Comparison of ENCODE assay signal across 11 mouse cellular contexts in the genomic region with DNA sequence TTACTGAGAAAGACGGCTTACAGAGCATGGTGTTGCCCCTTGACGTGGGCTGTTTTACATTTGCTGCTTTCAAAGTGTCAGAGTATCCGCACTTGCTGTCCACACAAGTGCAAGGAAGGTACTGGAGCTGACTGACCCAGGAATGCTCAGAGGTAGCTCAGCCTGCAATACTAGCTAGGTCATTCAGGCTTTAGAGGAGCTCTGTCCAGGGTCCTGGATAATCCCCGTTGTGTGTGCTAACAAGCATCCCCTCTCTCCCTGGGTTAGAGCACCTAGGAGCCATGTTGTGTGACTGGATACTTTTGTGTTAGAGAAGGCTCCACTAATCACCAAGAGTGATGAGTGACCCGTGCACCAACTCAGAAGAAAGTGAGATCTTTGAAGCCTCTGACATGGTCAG.
DNase-seq lines count a peak whose midpoint lies in the region; ATAC-seq and TF ChIP-seq lines count a peak whose summit lies in the region.
"Had no signal": no experiment of that assay in that cellular context is flagged by ENCODE, and none has a peak within 500 bp of the region (broad histone marks: within the 10 kb centered on the region; RNA-seq: fewer than 3 reads in every experiment).

No protein-coding gene starts in this region.

- TF ChIP-seq EP300 in heart, postnatal 0 days (IDR thresholded peaks at IDR 0.05; ENCODE audit: low read depth), result no peak
- no peak for TF ChIP-seq EP300 in heart, adult 2 months (IDR thresholded peaks at IDR 0.05; ENCODE audit: insufficient read depth, low read depth, low read length)

- H3K9me3 ChIP-seq in heart, postnatal 0 days (replicated peaks; ENCODE audit: control insufficient read depth, low read length), result no peaks in the 10 kb centered on the region
- no peaks in the 10 kb centered on the region for H3K9me3 ChIP-seq in midbrain, embryonic 10.5 days (replicated peaks)
- H3K9me3 ChIP-seq in midbrain, postnatal 0 days (ENCODE audit: low read length), result no peaks in the 10 kb centered on the region
- H3K9me3 ChIP-seq in neural tube, embryonic 11.5 days (ENCODE audit: control insufficient read depth, low read length), result no peaks in the 10 kb centered on the region

- intact Hi-C loops in heart, adult 2 months (cut with DNase I), result no loop called here

- H3K79me2 ChIP-seq in heart, adult 2 months (replicated peaks; ENCODE audit: control insufficient read depth, insufficient read depth, low read length), result no peaks in the 10 kb centered on the region

- TF ChIP-seq CTCF in heart, postnatal 0 days (IDR thresholded peaks at IDR 0.05; ENCODE audit: low read depth), result no peak
- no peak for TF ChIP-seq CTCF in heart, adult 2 months (IDR thresholded peaks at IDR 0.05)
- no peak for TF ChIP-seq CTCF in midbrain, postnatal 0 days (IDR thresholded peaks at IDR 0.05)
- no peak for TF ChIP-seq CTCF in thymus, adult 2 months (IDR thresholded peaks at IDR 0.05; ENCODE audit: borderline replicate concordance, control insufficient read depth, extremely low read depth, insufficient read depth, low read length, poor library complexity)

- no peak overlapping the region for H3K4me2 ChIP-seq in heart, postnatal 0 days (ENCODE audit: low read depth, low read length)
- H3K4me2 ChIP-seq in midbrain, postnatal 0 days (ENCODE audit: low read depth, low read length, poor library complexity, severe bottlenecking), result no peak overlapping the region
- H3K4me2 ChIP-seq in neural tube, embryonic 11.5 days (ENCODE audit: low read depth), result no peak overlapping the region

- H3K27ac ChIP-seq in heart, postnatal 0 days (ENCODE audit: low read depth), result no peak overlapping the region
- no peak overlapping the region for H3K27ac ChIP-seq in heart, adult 2 months
- H3K27ac ChIP-seq in midbrain, embryonic 10.5 days (replicated peaks), result no peak overlapping the region
- H3K27ac ChIP-seq in midbrain, postnatal 0 days (ENCODE audit: low read depth, low read length), result no peak overlapping the region
- no peak overlapping the region for H3K27ac ChIP-seq in neural tube, embryonic 11.5 days (ENCODE audit: low read depth, low read length)
- no peak overlapping the region for H3K27ac ChIP-seq in thymus, adult 2 months (ENCODE audit: control insufficient read depth, insufficient read depth, low read length)

- H3K27me3 ChIP-seq in heart, postnatal 0 days (ENCODE audit: control insufficient read depth, insufficient read depth, low read length), result no peaks in the 10 kb centered on the region
- H3K27me3 ChIP-seq in heart, adult 2 months (ENCODE audit: control insufficient read depth, insufficient read depth, low read length), result no peaks in the 10 kb centered on the region
- no peaks in the 10 kb centered on the region for H3K27me3 ChIP-seq in midbrain, embryonic 10.5 days (ENCODE audit: low read depth, poor library complexity, severe bottlenecking)
- H3K27me3 ChIP-seq in midbrain, postnatal 0 days (ENCODE audit: insufficient read depth, low read length), result no peaks in the 10 kb centered on the region
- H3K27me3 ChIP-seq in neural tube, embryonic 11.5 days (ENCODE audit: control insufficient read depth, insufficient read depth, low read length), result no peaks in the 10 kb centered on the region
- no peaks in the 10 kb centered on the region for H3K27me3 ChIP-seq in thymus, adult 2 months (ENCODE audit: control insufficient read depth, insufficient read depth, low read length)

- H3K4me1 ChIP-seq in heart, postnatal 0 days (ENCODE audit: control insufficient read depth, insufficient read depth), result no peaks in the 10 kb centered on the region
- H3K4me1 ChIP-seq in heart, adult 2 months (ENCODE audit: control insufficient read depth, insufficient read depth, low read length), result no peaks in the 10 kb centered on the region
- H3K4me1 ChIP-seq in midbrain, embryonic 10.5 days, result no peaks in the 10 kb centered on the region
- H3K4me1 ChIP-seq in midbrain, postnatal 0 days (ENCODE audit: insufficient read depth, low read length), result no peaks in the 10 kb centered on the region
- H3K4me1 ChIP-seq in neural tube, embryonic 11.5 days (ENCODE audit: control insufficient read depth, insufficient read depth, low read length), result no peaks in the 10 kb centered on the region
- H3K4me1 ChIP-seq in thymus, adult 2 months (replicated peaks; ENCODE audit: control insufficient read depth, insufficient read depth, low read length), result peaks cover 9% of the 10 kb centered on the region

- DNase-seq in heart, postnatal 0 days (ENCODE audit: low spot score), result peak; percentile 32
- DNase-seq in heart, adult 2 months, result no peak
- peak; percentile 22 for DNase-seq in midbrain, embryonic 10.5 days (ENCODE audit: low spot score)
- no peak for DNase-seq in midbrain, postnatal 0 days (ENCODE audit: low spot score)
- DNase-seq in embryo, embryonic 10 days (ENCODE audit: low spot score), result peak; percentile 73
- DNase-seq in neural tube, embryonic 11.5 days (ENCODE audit: low spot score), result peak; percentile 32
- no peak for DNase-seq in right cerebral cortex, postnatal 36 days (ENCODE audit: low spot score in 2 of 2)
- DNase-seq in thymus, adult 2 months, result no peak
- DNase-seq: cerebellum, postnatal 36 days; thymus, postnatal 14 days had no signal

- no peak overlapping the region for H3K4me3 ChIP-seq in heart, postnatal 0 days (ENCODE audit: low read depth, low read length)
- H3K4me3 ChIP-seq in heart, adult 2 months, result no peak overlapping the region
- H3K4me3 ChIP-seq in midbrain, embryonic 10.5 days, result no peak overlapping the region
- no peak overlapping the region for H3K4me3 ChIP-seq in midbrain, postnatal 0 days (ENCODE audit: low read depth, low read length)
- H3K4me3 ChIP-seq in neural tube, embryonic 11.5 days (ENCODE audit: low read depth, low read length), result no peak overlapping the region
- no peak overlapping the region for H3K4me3 ChIP-seq in thymus, adult 2 months (ENCODE audit: control insufficient read depth, insufficient read depth, low read length)

- H3K36me3 ChIP-seq in heart, postnatal 0 days (replicated peaks; ENCODE audit: control insufficient read depth, insufficient read depth, low read length), result no peaks in the 10 kb centered on the region
- H3K36me3 ChIP-seq in heart, adult 2 months (ENCODE audit: control insufficient read depth, insufficient read depth, low read length), result no peaks in the 10 kb centered on the region
- H3K36me3 ChIP-seq in midbrain, embryonic 10.5 days, result no peaks in the 10 kb centered on the region
- no peaks in the 10 kb centered on the region for H3K36me3 ChIP-seq in midbrain, postnatal 0 days (ENCODE audit: insufficient read depth, low read length)
- no peaks in the 10 kb centered on the region for H3K36me3 ChIP-seq in neural tube, embryonic 11.5 days (ENCODE audit: control insufficient read depth, insufficient read depth, low read length)
- H3K36me3 ChIP-seq in thymus, adult 2 months (ENCODE audit: control insufficient read depth, insufficient read depth, low read length), result no peaks in the 10 kb centered on the region
- H3K36me3 ChIP-seq: G1E had no signal

- ATAC-seq in heart, postnatal 0 days (ENCODE audit: insufficient read depth, low read depth), result no peak
- ATAC-seq in midbrain, postnatal 0 days (ENCODE audit: low FRiP score), result no peak
- no peak for ATAC-seq in neural tube, embryonic 11.5 days (ENCODE audit: insufficient read depth, low FRiP score, low TSS enrichment)

- H3K9ac ChIP-seq in heart, postnatal 0 days (replicated peaks; ENCODE audit: low read depth, low read length), result no peak overlapping the region
- no peak overlapping the region for H3K9ac ChIP-seq in heart, adult 2 months (ENCODE audit: low read depth, low read length)
- no peak overlapping the region for H3K9ac ChIP-seq in midbrain, postnatal 0 days (replicated peaks; ENCODE audit: low read length, poor library complexity, severe bottlenecking)
- H3K9ac ChIP-seq in neural tube, embryonic 11.5 days (ENCODE audit: low read length), result no peak overlapping the region

- no peak for TF ChIP-seq POLR2A in heart, adult 2 months (IDR thresholded peaks at IDR 0.05; ENCODE audit: insufficient read depth, low read depth, low read length)
- TF ChIP-seq POLR2A in thymus, adult 2 months (IDR thresholded peaks at IDR 0.05; ENCODE audit: control insufficient read depth, extremely low read depth, insufficient read depth, low read length, poor library complexity), result no peak

- 24% methylated on average over 5 of the region's 5 CpGs for WGBS in heart, postnatal 0 days
- WGBS in heart, adult 2 months, result 28% methylated on average over 5 of the region's 5 CpGs
- 49% methylated on average over 5 of the region's 5 CpGs for WGBS in midbrain, embryonic 10.5 days
- 45% methylated on average over 5 of the region's 5 CpGs for WGBS in midbrain, postnatal 0 days
- 40% methylated on average over 5 of the region's 5 CpGs for WGBS in neural tube, embryonic 11.5 days
- whole genome bisulfite sequencing in thymus, adult 2 months, result 46% methylated on average over 5 of the region's 5 CpGs

Comparison
In these comparisons a context has a peak if more than half of its experiments do, and no peak if none do; other contexts are left out.
1. DNase-seq: peak in heart, postnatal 0 days (single experiment), midbrain, embryonic 10.5 days (single experiment), embryo, embryonic 10 days (single experiment) and neural tube, embryonic 11.5 days (single experiment); none in heart, adult 2 months (0 of 2), midbrain, postnatal 0 days (single experiment), right cerebral cortex, postnatal 36 days (0 of 2) and thymus, adult 2 months (single experiment).